ENCODE assay signal across 8 mouse cellular contexts in the genomic region with DNA sequence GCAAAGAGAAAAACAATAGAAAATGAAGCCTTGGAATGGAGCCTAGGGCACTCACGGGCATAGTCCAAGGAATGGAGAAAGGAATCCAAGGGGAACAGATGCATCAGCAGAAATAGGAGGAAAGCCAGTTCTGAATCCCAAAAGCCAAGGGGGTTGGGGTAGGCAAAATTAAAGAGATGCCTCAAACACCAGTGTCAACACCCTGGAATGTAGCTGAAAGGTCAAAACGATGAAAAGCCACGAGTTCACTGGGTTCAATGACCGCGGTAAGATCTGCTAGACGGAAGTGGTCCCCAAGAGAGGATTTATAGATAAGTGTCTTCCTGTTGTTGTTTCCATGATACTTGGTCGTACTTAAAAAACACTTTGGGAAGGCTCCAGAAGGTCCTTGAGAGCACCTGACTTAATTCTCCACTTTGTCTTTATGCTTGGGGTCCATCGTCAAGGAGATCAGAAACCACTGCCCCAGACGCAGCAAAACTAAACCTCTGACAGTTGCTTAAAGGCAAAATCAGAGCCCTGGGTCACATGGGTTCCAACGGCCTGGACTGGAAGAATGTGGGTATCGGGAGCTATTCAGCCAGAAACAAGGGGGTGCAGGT. TPM values are rescaled to one million over a fixed set of nuclear protein-coding genes. Genes with fewer than 3 reads are reported as not detected.
DNase-seq lines count a peak whose midpoint lies in the region; ATAC-seq and TF ChIP-seq lines count a peak whose summit lies in the region.

No protein-coding gene starts in this region.

- no peak for TF ChIP-seq CTCF in layer of hippocampus, adult 2 months (conservative IDR thresholded peaks at IDR 0.05)

- no peaks in the 10 kb centered on the region for H3K36me3 ChIP-seq in stomach, embryonic 16.5 days (ENCODE audit: control insufficient read depth, insufficient read depth, low read length)

- H3K9me3 ChIP-seq in stomach, embryonic 16.5 days (replicated peaks; ENCODE audit: control insufficient read depth, low read length), result no peaks in the 10 kb centered on the region

- WGBS in stomach, embryonic 16.5 days, result 0% methylated on average over 11 of the region's 11 CpGs

- H3K27me3 ChIP-seq in stomach, embryonic 16.5 days (ENCODE audit: control insufficient read depth, insufficient read depth, low read length), result no peaks in the 10 kb centered on the region

- peak overlapping the region; percentile 94 for H3K27ac ChIP-seq in layer of hippocampus, adult 2 months
- peak overlapping the region; percentile 92 for H3K27ac ChIP-seq in stomach, embryonic 16.5 days (ENCODE audit: low read length)

- H3K4me1 ChIP-seq in stomach, embryonic 16.5 days (ENCODE audit: control insufficient read depth, insufficient read depth, low read length), result peaks cover 5% of the 10 kb centered on the region

- peak overlapping the region; percentile 94 for H3K9ac ChIP-seq in stomach, embryonic 16.5 days (ENCODE audit: low read length)

- peak; percentile 42 for ATAC-seq in granulocyte monocyte progenitor cell, adult 5-6 weeks (replicated peaks; ENCODE audit: poor library complexity, severe bottlenecking)
- ATAC-seq in stomach, embryonic 16.5 days (ENCODE audit: insufficient read depth, low FRiP score), result no peak

- H3K4me3 ChIP-seq in layer of hippocampus, adult 2 months, result peak overlapping the region; percentile 91
- peak overlapping the region; percentile 96 for H3K4me3 ChIP-seq in stomach, embryonic 16.5 days (replicated peaks; ENCODE audit: low read length)

- DNase-seq in layer of hippocampus, adult 2 months (ENCODE audit: low spot score in 2 of 2), result no peak
- no peak for DNase-seq in layer of hippocampus, adult 8-10 months (ENCODE audit: low spot score in 2 of 2)
- DNase-seq in c-Kit-positive CD71-positive TER-119-positive erythroid progenitor cells, embryonic 14.5 days (ENCODE audit: low spot score), result peak; percentile 34
- DNase-seq in kidney, adult 8-10 months, result peak; percentile 67 to 72
- peak; percentile 12 for DNase-seq in lung, postnatal 14 days
- no peak for DNase-seq in urinary bladder, postnatal 10 days (ENCODE audit: low spot score)

- peak overlapping the region; percentile 65 for H3K4me2 ChIP-seq in stomach, embryonic 16.5 days (ENCODE audit: low read depth, low read length)

RNA-seq across cellular contexts. Expression of gene Gmfb, which starts 0.7 kb away (rescaled TPM):
- total RNA-seq in layer of hippocampus, adult 2 months (2021), result 100 to 1,000 TPM; 146 to 161 TPM
- 100 to 1,000 TPM; 139 to 172 (median 157) TPM for total RNA-seq in layer of hippocampus, adult 8-10 months (2022)
- total RNA-seq in granulocyte monocyte progenitor cell, adult 5-6 weeks (2014; fragmentation: Nextera tagmentation), result 56.9 and 63.9 TPM in 2 replicates
- 77.5 and 113 TPM in 2 replicates for total RNA-seq in granulocyte monocyte progenitor cell, adult 5-6 weeks (2017)
- polyA plus RNA-seq in stomach, embryonic 16.5 days (2015; fragmentation: Nextera tagmentation; extraction: Ambion mirVana), result 51.7 and 54.8 TPM in 2 replicates

RNA-seq across cellular contexts. Expression of gene Cgrrf1, which starts 10.6 kb away (rescaled TPM):
- total RNA-seq in layer of hippocampus, adult 2 months (2021), result 10 to 100 TPM; 19.2 to 21.1 TPM
- 10 to 100 TPM; 19.9 to 31.3 (median 24.3) TPM for total RNA-seq in layer of hippocampus, adult 8-10 months (2022)
- 21.5 and 28.4 TPM in 2 replicates for total RNA-seq in granulocyte monocyte progenitor cell, adult 5-6 weeks (2014; fragmentation: Nextera tagmentation)
- 21.2 and 22.3 TPM in 2 replicates for total RNA-seq in granulocyte monocyte progenitor cell, adult 5-6 weeks (2017)
- polyA plus RNA-seq in stomach, embryonic 16.5 days (2015; fragmentation: Nextera tagmentation; extraction: Ambion mirVana), result 22.8 and 25.0 TPM in 2 replicates

RNA-seq across cellular contexts. Expression of gene Cnih1, which starts 33.2 kb away (rescaled TPM):
- total RNA-seq in layer of hippocampus, adult 2 months (2021), result 10 to 100 TPM; 70.1 to 79.6 TPM
- 10 to 100 TPM; 66.8 to 80.8 (median 73.2) TPM for total RNA-seq in layer of hippocampus, adult 8-10 months (2022)
- 109 and 141 TPM in 2 replicates for total RNA-seq in granulocyte monocyte progenitor cell, adult 5-6 weeks (2014; fragmentation: Nextera tagmentation)
- 69.1 and 74.7 TPM in 2 replicates for total RNA-seq in granulocyte monocyte progenitor cell, adult 5-6 weeks (2017)
- polyA plus RNA-seq in stomach, embryonic 16.5 days (2015; fragmentation: Nextera tagmentation; extraction: Ambion mirVana), result 176 and 182 TPM in 2 replicates

Comparison
In these comparisons a context has a peak if more than half of its experiments do, and no peak if none do; other contexts are left out.
1. DNase-seq: peak in c-Kit-positive CD71-positive TER-119-positive erythroid progenitor cells, embryonic 14.5 days (single experiment), kidney, adult 8-10 months (2 of 2) and lung, postnatal 14 days (single experiment); none in layer of hippocampus, adult 2 months (0 of 2), layer of hippocampus, adult 8-10 months (0 of 2) and urinary bladder, postnatal 10 days (single experiment).